Comparison of ENCODE assay signal across 35 mouse cellular contexts in the genomic region with DNA sequence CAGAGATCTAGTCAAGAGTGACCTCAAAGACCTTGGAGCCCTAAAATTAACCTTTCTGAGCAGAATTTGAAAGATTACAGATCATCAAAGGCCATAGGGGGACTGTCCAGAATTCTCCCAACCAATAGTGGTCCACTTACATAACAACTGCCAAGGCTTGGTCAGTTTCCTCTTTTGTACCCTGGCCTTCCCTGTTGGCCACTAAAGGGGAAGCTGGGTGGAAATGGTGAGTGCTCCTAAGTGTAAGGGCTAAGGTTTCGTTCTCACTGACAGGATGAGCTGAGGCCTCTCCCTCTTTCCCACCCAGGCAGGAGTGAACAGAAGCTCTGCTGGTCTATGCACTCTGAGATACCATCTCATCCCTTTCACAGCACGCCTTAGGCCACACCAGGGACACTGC. TPM values are rescaled to one million over a fixed set of nuclear protein-coding genes. Genes with fewer than 3 reads are reported as not detected.
"Had no signal": no experiment of that assay in that cellular context is flagged by ENCODE, and none has a peak within 500 bp of the region (broad histone marks: within the 10 kb centered on the region; RNA-seq: fewer than 3 reads in every experiment).

No protein-coding gene starts in this region.

- H3K4me1 ChIP-seq: limb, embryonic 10.5 days; limb, embryonic 12.5 days; limb, embryonic 13.5 days; limb, embryonic 15.5 days; liver, embryonic 12.5 days; liver, embryonic 13.5 days; liver, embryonic 15.5 days; lung, embryonic 15.5 days; megakaryocyte, embryonic 14.5 days; midbrain, embryonic 10.5 days; midbrain, embryonic 12.5 days; midbrain, embryonic 13.5 days; midbrain, embryonic 15.5 days; neural tube, embryonic 12.5 days had no signal

- DNase-seq: left cerebral cortex, postnatal 4 days; liver; liver, embryonic 13.5 days; liver, postnatal 0 days; lung, adult 18-20 months; lung, adult 2 months; lung, embryonic 14.5 days; lung, postnatal 10 days; lung, postnatal 14 days; lung, postnatal 36 days; lung, postnatal 4 days; midbrain, embryonic 14.5 days had no signal

- H3K9me3 ChIP-seq: limb, embryonic 10.5 days; limb, embryonic 12.5 days; limb, embryonic 13.5 days; limb, embryonic 15.5 days; liver, embryonic 12.5 days; liver, embryonic 13.5 days; liver, embryonic 15.5 days; lung, embryonic 15.5 days; midbrain, embryonic 10.5 days; midbrain, embryonic 12.5 days; midbrain, embryonic 13.5 days; midbrain, embryonic 15.5 days; neural tube, embryonic 12.5 days had no signal

- H3K27me3 ChIP-seq: limb, embryonic 12.5 days; limb, embryonic 13.5 days; limb, embryonic 15.5 days; liver, embryonic 12.5 days; liver, embryonic 13.5 days; liver, embryonic 15.5 days; lung, embryonic 15.5 days; megakaryocyte, embryonic 14.5 days; midbrain, embryonic 12.5 days; midbrain, embryonic 13.5 days; midbrain, embryonic 15.5 days; neural tube, embryonic 12.5 days had no signal

- ATAC-seq: liver, embryonic 12.5 days; liver, postnatal 0 days; lung, postnatal 0 days; midbrain, embryonic 13.5 days; midbrain, embryonic 15.5 days; midbrain, embryonic 16.5 days had no signal

- H3K36me3 ChIP-seq: limb, embryonic 10.5 days; limb, embryonic 12.5 days; limb, embryonic 13.5 days; limb, embryonic 15.5 days; liver, embryonic 12.5 days; liver, embryonic 13.5 days; liver, embryonic 15.5 days; lung, embryonic 15.5 days; midbrain, embryonic 10.5 days; midbrain, embryonic 12.5 days; midbrain, embryonic 13.5 days; midbrain, embryonic 15.5 days; neural tube, embryonic 12.5 days had no signal

- H3K4me3 ChIP-seq: left cerebral cortex, adult 2 months; limb, embryonic 10.5 days; limb, embryonic 12.5 days; limb, embryonic 13.5 days; limb, embryonic 15.5 days; liver, embryonic 12.5 days; liver, embryonic 13.5 days; liver, embryonic 15.5 days; lung, embryonic 15.5 days; megakaryocyte, embryonic 14.5 days; midbrain, embryonic 10.5 days; midbrain, embryonic 12.5 days; midbrain, embryonic 13.5 days; midbrain, embryonic 15.5 days; myocyte; neural tube, embryonic 12.5 days had no signal

- H3K27ac ChIP-seq: left cerebral cortex, adult 2 months; limb, embryonic 10.5 days; limb, embryonic 12.5 days; limb, embryonic 13.5 days; limb, embryonic 15.5 days; liver, embryonic 12.5 days; liver, embryonic 13.5 days; liver, embryonic 14.5 days; liver, embryonic 15.5 days; lung, embryonic 15.5 days; macrophage; midbrain, embryonic 10.5 days; midbrain, embryonic 12.5 days; midbrain, embryonic 13.5 days; midbrain, embryonic 15.5 days; neural tube, embryonic 12.5 days had no signal

RNA-seq across cellular contexts. Expression of a gene that starts 33.5 kb away (rescaled TPM):
- total RNA-seq: left cerebral cortex, adult 2 months; left cerebral cortex, postnatal 36 days; liver, adult 2 months; monocyte, adult 5-6 weeks had no signal
- polyA plus RNA-seq: liver, adult 2 months; liver, embryonic 16.5 days; macrophage had no signal
